In genomic region chr10:87094249-87094648, GRCm38 (mm10) we compare ENCODE assay signal across 9 mouse cellular contexts. TPM values are rescaled to one million over a fixed set of nuclear protein-coding genes. Genes with fewer than 3 reads are reported as not detected.
DNase-seq lines count a peak whose midpoint lies in the region; ATAC-seq lines count a peak whose summit lies in the region.
"Had no signal": no experiment of that assay in that cellular context is flagged by ENCODE, and none has a peak within 500 bp of the region (broad histone marks: within the 10 kb centered on the region; RNA-seq: fewer than 3 reads in every experiment).

No protein-coding gene starts in this region.

- no peak for DNase-seq in frontal cortex, postnatal 10 days (ENCODE audit: low spot score in 2 of 2)
- peak; percentile 39 for DNase-seq in midbrain, embryonic 10.5 days (ENCODE audit: low spot score)
- peak; percentile 36 for DNase-seq in embryonic facial prominence, embryonic 10.5 days (ENCODE audit: low spot score)
- DNase-seq in layer of hippocampus, postnatal 10 days (ENCODE audit: low spot score in 2 of 2): peak; percentile 44 to 45
- no peak for DNase-seq in gastrocnemius, postnatal 25 days

- no peak overlapping the region for H3K4me2 ChIP-seq in midbrain, embryonic 16.5 days (ENCODE audit: low read length)
- no peak overlapping the region for H3K4me2 ChIP-seq in stomach, embryonic 14.5 days (replicated peaks; ENCODE audit: low read depth, low read length)

- H3K4me3 ChIP-seq in midbrain, embryonic 10.5 days: no peak overlapping the region
- no peak overlapping the region for H3K4me3 ChIP-seq in midbrain, embryonic 16.5 days (ENCODE audit: low read depth, low read length)
- H3K4me3 ChIP-seq in embryonic facial prominence, embryonic 10.5 days: no peak overlapping the region
- no peak overlapping the region for H3K4me3 ChIP-seq in stomach, embryonic 14.5 days (ENCODE audit: low read depth, low read length)

- no peak overlapping the region for H3K27ac ChIP-seq in midbrain, embryonic 10.5 days (replicated peaks)
- no peak overlapping the region for H3K27ac ChIP-seq in midbrain, embryonic 16.5 days (ENCODE audit: low read length)
- H3K27ac ChIP-seq in embryonic facial prominence, embryonic 10.5 days (replicated peaks): no peak overlapping the region
- H3K27ac ChIP-seq in stomach, embryonic 14.5 days (ENCODE audit: low read length): no peak overlapping the region

- ATAC-seq in frontal cortex, adult (ENCODE audit: low TSS enrichment): peak; percentile 99
- ATAC-seq in midbrain, embryonic 16.5 days: no peak
- ATAC-seq in stomach, embryonic 14.5 days (ENCODE audit: insufficient number of reproducible peaks, insufficient read depth, low FRiP score, low read depth): 0 out of 2 replicates have a peak, but pooled peaks have one; percentile 28

- H3K9me3 ChIP-seq in midbrain, embryonic 10.5 days (replicated peaks): no peaks in the 10 kb centered on the region
- H3K9me3 ChIP-seq in midbrain, embryonic 16.5 days (replicated peaks; ENCODE audit: control insufficient read depth, low read length, poor library complexity, severe bottlenecking): no peaks in the 10 kb centered on the region
- H3K9me3 ChIP-seq in embryonic facial prominence, embryonic 10.5 days: no peaks in the 10 kb centered on the region
- H3K9me3 ChIP-seq in stomach, embryonic 14.5 days (ENCODE audit: control insufficient read depth, low read depth, low read length): no peaks in the 10 kb centered on the region; the same call in 1 of the 2 replicates

- H3K27me3 ChIP-seq in midbrain, embryonic 10.5 days (ENCODE audit: low read depth, poor library complexity, severe bottlenecking): peaks cover 52% of the 10 kb centered on the region
- no peaks in the 10 kb centered on the region for H3K27me3 ChIP-seq in midbrain, embryonic 16.5 days (ENCODE audit: control insufficient read depth, insufficient read depth, low read depth, low read length)
- H3K27me3 ChIP-seq in embryonic facial prominence, embryonic 10.5 days (replicated peaks; ENCODE audit: low read depth, poor library complexity, severe bottlenecking): peaks cover 3% of the 10 kb centered on the region
- no peaks in the 10 kb centered on the region for H3K27me3 ChIP-seq in stomach, embryonic 14.5 days (ENCODE audit: control insufficient read depth, insufficient read depth, low read length)

- H3K36me3 ChIP-seq in midbrain, embryonic 10.5 days: no peaks in the 10 kb centered on the region
- no peaks in the 10 kb centered on the region for H3K36me3 ChIP-seq in midbrain, embryonic 16.5 days (ENCODE audit: control insufficient read depth, insufficient read depth, low read length)
- H3K36me3 ChIP-seq in embryonic facial prominence, embryonic 10.5 days (replicated peaks): no peaks in the 10 kb centered on the region
- no peaks in the 10 kb centered on the region for H3K36me3 ChIP-seq in stomach, embryonic 14.5 days (ENCODE audit: control insufficient read depth, insufficient read depth, low read length)

- H3K9ac ChIP-seq in midbrain, embryonic 16.5 days (ENCODE audit: low read depth, low read length): no peak overlapping the region
- H3K9ac ChIP-seq in stomach, embryonic 14.5 days (replicated peaks; ENCODE audit: low read depth, low read length): no peak overlapping the region

- H3K4me1 ChIP-seq in midbrain, embryonic 10.5 days: peaks cover 27% of the 10 kb centered on the region
- no peaks in the 10 kb centered on the region for H3K4me1 ChIP-seq in midbrain, embryonic 16.5 days (ENCODE audit: control insufficient read depth, insufficient read depth, low read length)
- peaks cover 13% of the 10 kb centered on the region for H3K4me1 ChIP-seq in embryonic facial prominence, embryonic 10.5 days
- H3K4me1 ChIP-seq in stomach, embryonic 14.5 days (ENCODE audit: control insufficient read depth, insufficient read depth, low read length): no peaks in the 10 kb centered on the region

RNA-seq across cellular contexts. Expression of gene 1700113H08Rik, which starts 36.4 kb away (rescaled TPM):
- polyA plus RNA-seq in midbrain, embryonic 10.5 days (2016; fragmentation: Nextera tagmentation; extraction: Ambion mirVana): 0.20 and 0.36 TPM in 2 replicates
- 0.22 and 0.40 TPM in 2 replicates for polyA plus RNA-seq in midbrain, embryonic 16.5 days (2015; fragmentation: Nextera tagmentation; extraction: Ambion mirVana)
- not detected in 2 replicates for polyA plus RNA-seq in embryonic facial prominence, embryonic 10.5 days (2016; fragmentation: Nextera tagmentation; extraction: Ambion mirVana)
- total RNA-seq in layer of hippocampus, postnatal 10 days (2021): not detected
- not detected in 2 replicates for polyA plus RNA-seq in stomach, embryonic 14.5 days (2014; fragmentation: Nextera tagmentation; extraction: Ambion mirVana)
- total RNA-seq in gastrocnemius, postnatal 25 days (2021): under 1 TPM; 0.40 to 0.69 TPM
- polyA plus RNA-seq: lung, embryonic 16.5 days had no signal

Comparison
In these comparisons a context has a peak if more than half of its experiments do, and no peak if none do; other contexts are left out.
1. DNase-seq: peak in midbrain, embryonic 10.5 days (single experiment), embryonic facial prominence, embryonic 10.5 days (single experiment) and layer of hippocampus, postnatal 10 days (2 of 2); none in frontal cortex, postnatal 10 days (0 of 2) and gastrocnemius, postnatal 25 days (single experiment).